Mouse (Mus musculus) monocyte, adult 2 months (primary cell): ENCODE data around the gene Stip1.
A peak's percentile ranks its signal among the peaks of the same experiment; 100 is the strongest.

Source experiments
- DNase-seq, 2 experiments: peaks; one replicate each; pipeline ENCODE4 v3.0.0; 2022; ENCODE audit warnings: low spot score in 2 of 2, low read depth in 1 of 2

Stip1 gene

DNA sequence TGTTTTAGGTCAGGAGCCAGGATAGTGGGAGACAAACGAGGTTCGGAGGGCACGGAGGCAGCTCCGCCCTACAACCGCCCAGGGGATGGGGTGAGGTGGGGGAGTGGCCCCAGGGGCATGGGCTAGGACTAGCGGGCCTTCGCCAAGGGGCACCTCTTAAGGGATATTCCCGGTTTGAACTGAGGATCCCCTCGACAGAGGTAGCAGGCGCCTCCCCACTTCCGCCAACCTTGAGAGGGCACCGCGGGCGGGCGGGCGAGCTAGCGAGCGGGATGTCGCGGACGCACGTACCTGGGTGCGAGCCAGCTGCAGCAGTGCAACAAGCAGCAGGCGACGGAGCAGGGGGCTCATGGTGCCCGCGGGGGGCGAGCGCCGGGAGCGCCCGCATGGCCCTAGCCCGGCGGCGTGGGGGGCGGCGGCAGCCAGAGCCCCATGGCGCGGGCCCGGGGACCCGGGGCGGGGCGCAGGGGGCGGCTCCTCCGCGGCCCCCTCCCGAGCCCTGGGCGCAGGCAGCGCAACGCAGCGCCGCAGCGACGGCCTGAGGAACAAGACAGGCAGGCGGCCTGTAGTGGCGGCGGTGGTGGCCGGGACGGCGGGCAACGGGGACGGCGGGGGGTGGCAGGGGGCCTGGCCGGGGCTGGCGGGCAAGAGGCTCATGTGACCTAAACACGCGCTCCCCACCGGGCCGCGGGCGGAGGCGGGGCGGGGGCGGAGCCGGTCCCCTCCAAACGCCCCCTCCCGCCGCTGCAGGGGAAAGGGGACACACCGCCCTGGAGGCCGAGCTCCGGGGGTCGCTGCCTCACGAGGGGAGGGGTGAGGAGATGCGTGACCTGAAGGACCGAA, 52.5 kb downstream of the Stip1 start, which contains the start of gene Vegfb:
Gene Vegfb (minus strand): TSS at position 591 of the 843 bp plus-strand sequence.
- DNase-seq, result no peak

DNA sequence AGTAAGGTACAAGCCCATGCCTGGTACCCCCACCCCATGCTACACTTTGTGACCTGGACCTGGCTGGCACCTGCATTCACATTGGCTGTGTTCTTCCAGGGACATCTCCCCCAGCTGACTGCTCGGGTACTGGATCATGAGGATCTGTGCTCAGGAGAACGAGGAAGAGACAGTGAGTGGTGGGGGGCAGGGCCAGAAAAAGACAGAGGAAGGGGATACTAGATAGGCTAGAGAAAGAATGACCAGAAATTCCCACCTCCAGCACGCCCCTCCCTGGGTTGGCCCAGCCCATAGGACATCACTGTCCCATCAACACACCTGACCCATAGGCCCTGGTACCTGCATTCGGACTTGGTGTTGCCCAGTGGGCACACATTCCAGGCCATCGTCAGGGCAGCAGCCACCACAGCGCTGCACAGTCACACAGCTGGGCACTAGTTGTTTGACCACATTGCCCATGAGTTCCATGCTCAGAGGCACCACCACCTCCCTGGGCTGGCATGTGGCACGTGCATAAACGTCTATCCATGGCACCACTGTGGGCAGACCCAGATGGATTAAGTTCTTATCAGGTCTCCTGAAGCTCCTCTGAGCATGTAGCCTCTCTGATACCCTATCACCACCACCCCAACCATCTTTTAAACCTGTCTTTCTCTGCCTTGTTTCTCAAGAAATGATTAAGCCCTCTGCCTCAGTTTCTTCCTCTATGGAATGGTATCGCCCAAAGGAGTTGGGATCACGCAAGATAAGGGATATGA, 53.6 kb downstream of the Stip1 start:
- DNase-seq, result no peak

DNA sequence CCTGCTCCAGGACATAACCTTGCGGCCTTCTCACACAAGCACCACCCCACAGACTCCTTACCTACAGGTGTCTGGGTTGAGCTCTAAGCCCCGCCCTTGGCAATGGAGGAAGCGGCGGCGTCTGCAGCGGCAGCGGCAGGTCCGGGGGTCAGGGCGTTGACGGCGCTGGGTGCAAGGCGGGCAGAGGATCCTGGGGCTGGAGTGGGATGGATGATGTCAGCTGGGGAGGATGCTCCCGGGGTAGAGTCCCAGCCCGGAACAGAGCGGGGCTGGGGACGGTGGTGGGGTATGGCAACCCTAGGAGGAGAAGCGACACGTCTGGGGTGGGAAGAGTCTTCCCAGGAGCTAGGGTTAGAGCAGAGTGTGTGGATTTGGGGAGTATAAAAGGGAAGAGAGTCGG, 54.5 kb downstream of the Stip1 start:
- no peak for DNase-seq

DNA sequence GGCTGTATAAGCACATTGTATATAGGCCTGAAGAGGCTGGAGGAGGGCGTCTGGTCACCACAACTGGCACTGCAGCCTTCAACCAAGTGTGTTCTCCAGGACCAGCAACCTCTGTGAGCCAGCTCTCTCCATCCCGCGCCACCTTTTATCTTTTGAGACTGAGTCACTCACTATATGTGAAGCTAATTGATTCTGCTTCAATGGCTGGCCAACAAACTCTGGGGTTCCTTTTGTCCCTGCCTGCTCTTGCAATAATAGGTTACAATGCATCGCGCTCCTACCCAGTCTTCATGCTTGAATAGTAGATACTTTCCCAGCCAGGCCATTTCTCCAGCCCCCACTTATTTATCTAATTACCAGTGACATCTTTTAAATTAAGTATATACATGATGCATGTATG, 56.1 kb downstream of the Stip1 start:
- DNase-seq, result no peak

DNA sequence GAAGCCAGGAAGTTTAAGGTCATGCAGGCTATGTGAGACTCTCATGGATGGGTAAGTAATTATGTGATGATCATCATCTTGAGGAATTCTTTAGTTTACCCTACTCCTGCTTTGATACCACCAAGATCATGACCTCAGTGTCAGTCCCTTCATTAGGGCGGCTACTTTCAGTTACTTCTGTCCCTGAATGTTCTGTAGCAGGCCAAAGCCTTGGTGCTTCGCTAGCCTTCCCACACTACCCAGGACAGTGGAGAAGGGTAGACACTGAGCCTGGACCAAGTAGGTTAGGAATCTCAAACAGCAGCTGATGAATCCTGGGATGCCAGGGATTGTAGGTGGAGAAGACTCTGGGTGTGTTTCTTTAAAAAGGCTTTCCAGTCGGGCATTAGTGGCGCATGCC, 58.3 kb downstream of the Stip1 start:
- DNase-seq, result no peak

DNA sequence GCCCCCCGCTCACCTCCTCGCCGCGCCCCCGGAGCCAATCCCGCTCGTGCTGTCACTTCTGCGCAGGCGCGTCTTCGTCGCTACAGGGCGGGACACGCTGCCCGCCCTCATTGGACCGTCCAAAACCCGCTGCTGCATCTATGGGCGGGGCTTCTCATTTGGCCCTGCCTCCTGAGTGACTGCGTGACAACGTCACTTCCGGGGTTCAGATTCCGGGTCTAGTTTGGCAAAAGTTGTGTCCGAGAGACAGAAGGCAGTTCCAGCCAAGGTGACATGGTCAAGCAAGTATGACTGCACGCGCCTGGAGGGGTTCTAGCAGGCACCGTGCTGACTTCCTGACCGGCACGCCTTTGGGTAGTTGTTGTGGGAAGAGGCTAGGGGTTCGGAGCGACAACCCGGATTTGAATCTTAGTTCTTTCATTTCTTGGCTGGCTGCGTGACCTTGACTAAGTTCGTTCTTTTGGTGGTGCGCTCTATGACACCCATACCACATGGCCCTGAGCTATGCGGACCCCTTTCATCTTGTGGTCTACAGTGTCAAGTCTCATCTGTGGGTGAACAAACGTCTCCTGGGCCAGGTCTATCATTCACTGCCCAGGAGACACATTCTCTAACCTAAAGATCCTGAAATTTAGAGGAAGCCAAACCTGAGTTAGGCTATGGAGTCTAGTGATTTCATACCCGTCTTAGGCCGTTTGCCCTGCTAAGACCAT, 59.2 kb downstream of the Stip1 start, which contains the start of gene Fkbp2:
Gene Fkbp2 (minus strand): TSS at position 121 of the 713 bp plus-strand sequence.
- DNase-seq, result peak; percentile 97 to 98

DNA sequence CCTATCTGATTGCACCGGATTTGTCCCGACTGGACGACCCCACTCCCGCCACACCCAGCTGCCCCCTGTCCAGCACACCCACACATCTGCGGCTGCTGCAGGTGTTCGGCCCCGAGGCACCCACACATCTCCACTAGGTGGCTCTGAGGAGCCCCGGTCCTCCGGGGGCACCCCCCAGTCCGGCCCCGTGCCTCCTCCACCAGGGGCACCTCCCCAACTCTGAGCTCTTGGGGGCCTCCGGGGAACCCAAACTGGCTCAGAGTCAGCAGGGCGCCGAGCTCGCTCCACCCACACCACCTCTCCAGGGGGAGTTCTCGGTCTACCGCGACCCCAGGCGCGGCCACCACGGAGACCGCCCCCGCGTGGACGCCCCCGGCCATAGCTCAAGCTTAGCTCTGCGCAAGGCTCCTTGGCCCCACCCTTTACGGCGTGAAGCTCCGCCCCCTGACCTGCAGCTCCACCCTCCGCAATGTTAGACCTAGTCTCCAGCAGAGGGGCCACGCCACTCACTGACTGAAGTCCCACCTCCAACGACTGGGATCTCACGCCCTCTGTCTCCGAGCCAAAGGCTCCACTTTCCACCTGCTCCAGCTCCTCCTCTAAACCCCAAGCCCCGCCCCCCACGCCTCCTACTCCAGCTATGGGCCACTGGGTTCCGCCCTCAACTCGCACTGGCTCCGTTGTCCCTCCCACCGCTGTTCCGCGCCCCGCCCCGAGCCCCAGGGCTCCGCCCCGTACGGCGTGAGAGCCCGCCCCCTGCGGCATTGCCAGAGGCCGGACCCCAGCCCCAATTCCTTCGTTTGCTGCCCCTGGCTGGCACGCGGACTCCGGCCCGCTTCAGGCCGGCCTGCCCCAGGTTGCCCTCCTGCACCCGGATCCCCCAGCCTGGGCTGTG, 60.0 kb downstream of the Stip1 start:
- DNase-seq, result peak; percentile 98 to 99

DNA sequence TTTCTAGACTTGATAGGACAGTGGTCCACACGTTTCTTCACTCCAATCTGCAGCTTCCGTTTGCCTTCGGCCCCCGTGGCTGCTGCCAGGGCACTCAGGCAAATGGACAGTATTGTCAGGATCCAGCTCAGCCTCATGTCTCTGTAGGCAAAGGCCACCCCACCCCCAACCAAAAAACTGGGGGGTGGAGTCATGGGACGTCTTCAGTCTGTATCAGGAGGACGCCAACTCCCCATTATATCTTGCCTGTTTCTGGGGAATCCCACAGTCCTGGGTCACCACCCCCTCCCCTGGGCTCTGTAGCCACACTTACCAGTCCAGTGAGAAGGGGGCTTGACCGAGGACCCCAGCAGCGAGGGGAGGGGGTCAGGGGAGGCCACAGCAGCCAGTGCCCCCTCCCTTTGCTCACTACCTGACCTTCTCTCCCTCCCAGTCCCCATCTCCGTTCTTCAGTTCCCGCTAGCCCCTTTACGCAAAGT, 60.7 kb downstream of the Stip1 start:
- DNase-seq, result no peak

DNA sequence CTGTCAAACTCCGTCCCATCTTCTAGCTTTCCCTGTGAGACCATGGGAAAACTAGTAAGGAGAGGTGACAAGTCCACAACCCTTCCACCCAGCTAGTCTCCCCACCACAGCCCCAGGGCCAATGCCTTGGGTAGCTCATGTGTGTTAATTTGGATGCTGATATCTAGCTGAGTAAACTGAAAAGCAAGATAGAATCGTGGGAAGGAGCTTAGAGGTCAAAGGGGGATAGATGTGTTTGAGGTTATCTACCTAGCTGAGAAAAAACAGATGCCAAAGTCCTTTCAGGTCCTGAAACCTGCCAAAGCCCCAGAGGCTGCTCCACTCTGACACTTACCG, 61.2 kb downstream of the Stip1 start:
- DNase-seq, result no peak

DNA sequence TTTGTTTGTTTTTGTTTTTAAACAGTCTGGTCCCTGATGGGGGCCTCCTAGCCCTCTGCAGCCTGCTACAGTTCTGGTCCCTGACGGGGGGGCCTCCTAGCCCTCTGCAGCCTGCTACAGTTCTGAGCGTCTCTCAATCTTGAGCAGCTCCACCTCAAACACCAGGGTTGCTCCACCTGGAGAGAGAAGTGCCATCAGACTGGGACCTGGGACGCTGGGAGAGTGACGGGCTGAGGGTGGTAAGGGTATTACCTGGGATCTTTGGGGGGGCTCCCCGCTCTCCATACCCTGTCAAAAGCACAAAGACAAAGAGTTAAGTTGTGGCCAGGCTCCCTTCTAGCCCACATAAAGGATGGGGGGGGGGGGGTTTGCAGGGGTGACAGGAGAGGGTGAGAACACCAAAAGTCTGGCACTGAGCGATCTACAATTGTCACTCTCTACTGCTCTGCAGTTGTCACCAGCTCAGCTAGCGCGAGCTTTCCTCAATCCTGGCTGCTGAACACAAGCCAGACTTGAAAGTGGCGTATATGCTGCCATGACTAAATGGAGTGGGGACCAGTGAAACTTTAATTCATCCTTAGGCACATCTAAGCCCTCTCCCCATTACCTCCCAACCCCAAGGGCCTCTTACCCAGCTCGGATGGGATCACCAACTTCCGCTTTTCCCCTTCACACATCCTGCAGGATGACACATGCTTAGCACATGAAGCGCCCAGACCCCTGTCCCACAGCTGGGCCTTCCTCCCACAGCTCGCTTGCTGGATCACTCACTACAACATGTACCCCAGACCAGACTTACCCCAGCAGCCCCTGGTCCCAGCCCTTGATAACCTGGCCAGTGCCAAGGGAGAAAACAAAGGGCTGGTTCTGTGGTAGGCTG, 61.8 kb downstream of the Stip1 start:
- DNase-seq, result no peak

DNA sequence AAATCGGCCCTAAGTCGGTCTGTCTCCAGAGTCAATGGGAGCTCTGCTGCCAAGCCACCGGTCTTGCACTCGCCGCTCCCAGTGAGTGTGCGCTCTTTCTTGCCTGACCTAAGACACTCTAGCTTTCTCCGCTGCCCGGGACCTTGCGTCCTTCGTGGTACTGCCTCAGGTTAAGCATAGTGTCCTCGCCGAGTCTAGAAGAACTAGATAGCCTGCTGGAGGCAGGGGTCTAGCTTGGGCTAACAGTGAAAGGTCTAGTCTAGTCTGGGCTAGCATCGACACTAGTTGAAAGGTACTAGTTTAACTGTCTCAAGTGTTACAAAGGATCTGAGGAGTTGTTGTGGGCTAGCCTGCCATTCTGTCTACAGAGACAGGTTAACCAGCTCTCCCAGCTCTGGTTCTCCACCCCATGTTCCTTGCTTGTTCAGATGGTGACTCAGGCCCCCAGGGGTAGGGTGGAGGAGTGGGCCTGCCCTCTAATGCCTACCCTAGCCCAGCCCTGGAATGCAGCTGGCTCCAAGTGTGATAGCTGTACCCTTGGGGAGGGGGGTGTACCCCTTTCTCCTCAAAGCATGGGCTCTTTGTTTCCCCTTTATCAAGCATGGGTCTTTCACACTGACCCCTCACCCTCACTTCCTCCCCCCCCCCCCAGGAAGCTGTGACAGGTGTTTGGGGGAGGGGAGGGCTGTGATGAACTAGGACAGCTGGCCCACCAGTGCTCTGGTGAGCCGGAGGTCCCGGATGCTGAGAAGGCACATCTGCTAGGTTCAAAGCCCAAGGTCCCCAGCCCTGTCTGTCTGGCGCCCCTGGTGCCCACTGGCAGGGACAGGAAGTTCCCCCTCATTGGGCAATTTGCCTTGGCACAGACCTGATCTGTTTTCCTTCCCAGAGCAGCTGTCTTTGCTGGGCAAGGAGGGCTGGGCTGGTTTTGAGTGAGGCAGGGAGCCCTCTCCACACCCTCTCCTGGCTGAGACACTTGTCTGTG, 63.9 kb downstream of the Stip1 start, which contains the start of gene Plcb3:
Gene Plcb3 (minus strand): TSS at position 934 of the 985 bp plus-strand sequence.
- DNase-seq, result no peak

DNA sequence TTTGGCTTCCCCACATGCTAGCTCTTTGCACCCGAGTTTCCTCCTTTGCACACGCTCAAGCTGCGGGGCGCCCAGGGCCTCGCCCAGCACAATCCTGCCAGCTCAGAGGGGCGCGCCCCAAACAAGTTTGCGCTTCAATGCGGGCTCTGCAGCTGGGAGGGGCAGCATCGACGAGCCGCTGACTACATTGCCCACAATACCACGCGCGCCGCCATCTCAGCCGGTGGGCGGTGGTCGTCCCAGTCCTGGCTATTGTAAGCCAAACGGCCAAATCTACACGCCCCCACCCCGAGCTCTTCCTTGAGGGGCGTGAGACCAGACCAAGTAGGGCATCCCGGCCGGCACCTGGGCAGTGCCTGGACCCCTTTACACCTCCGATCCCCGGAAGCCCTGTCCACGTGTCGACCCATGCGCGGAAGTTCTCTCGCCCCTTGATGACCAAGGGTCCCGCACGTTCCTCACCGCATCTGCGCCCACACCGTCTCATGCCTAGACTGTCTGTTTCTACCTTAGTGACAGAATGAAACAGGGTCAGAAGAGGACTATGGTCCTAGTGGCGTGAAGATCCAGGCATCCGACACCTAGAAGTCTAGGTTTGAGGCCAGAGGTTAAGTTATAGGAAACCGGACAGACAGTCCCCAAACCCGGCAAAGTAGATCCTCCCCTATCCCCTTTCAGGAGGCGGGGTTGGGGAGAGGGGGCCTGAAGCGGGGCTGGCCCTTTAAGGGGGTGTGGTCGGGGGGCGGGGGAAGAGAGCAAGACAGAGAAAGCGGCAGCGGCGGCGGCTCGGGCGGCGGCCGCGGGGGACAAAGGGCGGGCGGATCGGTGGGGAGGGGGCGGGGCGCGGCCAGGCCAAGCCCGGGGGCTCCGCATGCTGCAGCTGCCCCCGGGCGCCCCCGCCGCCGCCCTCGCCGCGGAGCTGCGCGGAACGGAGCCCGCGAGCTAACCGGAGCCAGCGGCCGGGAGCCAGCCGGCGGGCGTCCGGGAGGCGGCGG, 65.3 kb downstream of the Stip1 start, which contains the start of gene Ppp1r14b:
Gene Ppp1r14b (plus strand): TSS at position 758 of the 995 bp plus-strand sequence.
- DNase-seq, result no peak

DNA sequence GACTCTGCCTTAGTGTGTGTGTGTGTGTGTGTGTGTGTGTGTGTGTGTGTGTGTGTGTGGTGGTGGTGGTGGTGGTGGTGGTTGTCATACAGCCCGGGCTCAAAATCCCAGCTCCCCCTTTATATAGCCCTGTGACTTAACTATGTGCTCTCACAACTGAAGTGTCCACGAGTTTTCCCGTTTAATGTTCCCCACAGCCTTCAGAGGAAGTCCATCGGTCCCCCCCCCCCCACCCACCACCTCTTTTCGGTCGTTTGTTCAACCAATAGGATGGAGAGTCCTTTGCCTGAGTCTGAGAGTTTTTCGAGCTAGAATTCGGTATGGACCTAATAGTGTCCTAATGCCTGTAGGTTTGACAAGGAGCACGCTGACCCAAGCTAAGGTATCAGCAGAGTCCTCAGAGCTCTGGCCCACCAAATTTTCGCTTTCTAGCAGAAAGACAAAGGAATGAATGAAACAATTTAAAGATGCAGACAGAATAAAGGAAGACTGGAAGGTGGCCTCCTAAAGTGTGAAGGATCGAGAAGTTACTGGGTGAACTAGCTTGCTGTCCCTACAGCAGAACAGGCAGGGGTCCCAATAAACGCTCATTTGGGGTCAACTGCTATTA, 66.1 kb downstream of the Stip1 start:
- DNase-seq, result no peak

DNA sequence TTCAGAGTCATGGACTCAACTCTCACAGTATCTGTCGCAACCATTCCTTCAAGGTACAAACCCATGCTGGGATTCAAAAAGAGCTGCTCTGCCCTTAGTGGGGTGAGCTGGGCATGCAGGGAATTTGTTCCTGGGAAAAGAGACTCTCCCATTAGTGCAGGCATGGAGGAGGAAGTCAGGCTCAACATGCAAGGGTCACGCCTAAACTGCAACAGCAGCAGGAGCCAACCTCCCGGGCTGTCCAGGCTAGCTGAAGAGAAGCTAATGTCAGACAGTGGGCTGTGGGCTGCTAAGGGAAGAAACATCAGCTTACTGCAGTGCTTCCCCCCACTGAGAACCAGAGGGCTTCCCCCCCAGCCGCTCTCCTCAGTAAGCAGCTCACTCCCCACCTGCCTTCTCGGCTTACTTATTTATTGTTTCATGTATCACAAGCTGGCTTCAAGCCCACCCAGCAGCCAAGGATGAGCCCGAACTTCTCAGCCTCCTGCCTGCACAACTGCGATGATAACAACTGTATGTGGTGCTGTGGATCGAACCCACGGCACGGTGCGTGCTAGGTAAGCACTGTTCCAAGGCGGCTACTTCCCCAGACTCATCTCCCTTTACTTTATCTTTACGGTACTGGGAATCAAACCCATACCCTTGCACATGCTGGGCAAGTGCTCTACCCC, 67.4 kb downstream of the Stip1 start:
- no peak for DNase-seq

DNA sequence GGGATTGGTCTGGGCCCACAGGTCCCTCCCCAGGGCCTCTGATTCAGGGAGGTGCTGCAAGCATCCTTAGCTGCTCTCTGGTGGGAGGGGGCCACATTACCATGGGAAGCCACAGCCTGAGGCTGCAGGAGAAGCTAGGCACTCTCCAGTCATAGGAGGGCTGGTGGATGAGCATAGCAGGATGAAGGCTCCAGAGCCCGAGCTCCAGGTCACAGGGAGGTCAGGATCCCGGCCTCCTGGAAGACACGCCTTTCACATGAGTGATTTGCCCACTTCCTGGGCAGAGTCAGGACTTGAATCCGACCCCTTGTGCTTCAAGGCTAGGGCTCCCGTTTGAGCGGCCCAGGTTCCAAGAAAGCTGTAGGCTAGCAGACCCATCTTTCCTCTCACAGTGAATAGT, 68.1 kb downstream of the Stip1 start:
- no peak for DNase-seq
